Mouse (Mus musculus): ENCODE measurements around the gene Ap1m2. TPM values are rescaled to one million over a fixed set of nuclear protein-coding genes. Genes with fewer than 3 reads are reported as not detected.

The Ap1m2 gene
- 2.4 and 2.9 TPM in 2 replicates for polyA plus RNA-seq (2012; rRNA removed)

- no peak for DNase-seq (ENCODE audit: low read depth)
- TF ChIP-seq POLR2A (IDR thresholded peaks at IDR 0.05; ENCODE audit: borderline replicate concordance, extremely low read depth, insufficient read depth, insufficient read length, poor library complexity, severe bottlenecking) (no peak), CTCF (IDR thresholded peaks at IDR 0.05; ENCODE audit: borderline replicate concordance, extremely low read depth, insufficient read depth, insufficient read length) (no peak)
These were observed at the start of gene Ap1m2 for GRCm38 (mm10) chr9:21312134-21312533. Gene Ap1m2, minus strand, starts transcription at chr9:21312337.

GRCm38 (mm10) chr9:21356981-21357718, 45.0 kb upstream of the Ap1m2 start:
- DNase-seq (ENCODE audit: low read depth): peak; percentile 86
- peak; percentile 62; the same call in 1 of the 2 replicates for TF ChIP-seq CTCF (IDR thresholded peaks at IDR 0.05; ENCODE audit: borderline replicate concordance, extremely low read depth, insufficient read depth, insufficient read length)
- TF ChIP-seq POLR2A (IDR thresholded peaks at IDR 0.05; ENCODE audit: borderline replicate concordance, extremely low read depth, insufficient read depth, insufficient read length, poor library complexity, severe bottlenecking): no peak

- TF ChIP-seq POLR2A (IDR thresholded peaks at IDR 0.05; ENCODE audit: borderline replicate concordance, extremely low read depth, insufficient read depth, insufficient read length, poor library complexity, severe bottlenecking) (no peak), CTCF (IDR thresholded peaks at IDR 0.05; ENCODE audit: borderline replicate concordance, extremely low read depth, insufficient read depth, insufficient read length) (no peak)
- no peak for DNase-seq (ENCODE audit: low read depth)
These were observed 42.7 kb upstream of the Ap1m2 start for GRCm38 (mm10) chr9:21354796-21355195.

GRCm38 (mm10) chr9:21353373-21353686, 41.2 kb upstream of the Ap1m2 start:
- DNase-seq (ENCODE audit: low read depth): no peak
- TF ChIP-seq POLR2A (IDR thresholded peaks at IDR 0.05; ENCODE audit: borderline replicate concordance, extremely low read depth, insufficient read depth, insufficient read length, poor library complexity, severe bottlenecking) (no peak), CTCF (IDR thresholded peaks at IDR 0.05; ENCODE audit: borderline replicate concordance, extremely low read depth, insufficient read depth, insufficient read length) (no peak)

GRCm38 (mm10) chr9:21352463-21353372, 40.6 kb upstream of the Ap1m2 start:
- DNase-seq (ENCODE audit: low read depth): no peak
- TF ChIP-seq CTCF (IDR thresholded peaks at IDR 0.05; ENCODE audit: borderline replicate concordance, extremely low read depth, insufficient read depth, insufficient read length) (no peak), POLR2A (IDR thresholded peaks at IDR 0.05; ENCODE audit: borderline replicate concordance, extremely low read depth, insufficient read depth, insufficient read length, poor library complexity, severe bottlenecking) (no peak)

GRCm38 (mm10) chr9:21351702-21352377, 39.7 kb upstream of the Ap1m2 start:
- DNase-seq (ENCODE audit: low read depth): no peak
- TF ChIP-seq CTCF (IDR thresholded peaks at IDR 0.05; ENCODE audit: borderline replicate concordance, extremely low read depth, insufficient read depth, insufficient read length) (no peak), POLR2A (IDR thresholded peaks at IDR 0.05; ENCODE audit: borderline replicate concordance, extremely low read depth, insufficient read depth, insufficient read length, poor library complexity, severe bottlenecking) (no peak)

GRCm38 (mm10) chr9:21351178-21351577, 39.0 kb upstream of the Ap1m2 start:
- TF ChIP-seq CTCF (IDR thresholded peaks at IDR 0.05; ENCODE audit: borderline replicate concordance, extremely low read depth, insufficient read depth, insufficient read length) (no peak), POLR2A (IDR thresholded peaks at IDR 0.05; ENCODE audit: borderline replicate concordance, extremely low read depth, insufficient read depth, insufficient read length, poor library complexity, severe bottlenecking) (no peak)
- no peak for DNase-seq (ENCODE audit: low read depth)

GRCm38 (mm10) chr9:21348152-21348551, 36.0 kb upstream of the Ap1m2 start:
- DNase-seq (ENCODE audit: low read depth): no peak
- no peak for TF ChIP-seq CTCF (IDR thresholded peaks at IDR 0.05; ENCODE audit: borderline replicate concordance, extremely low read depth, insufficient read depth, insufficient read length)
- no peak for TF ChIP-seq POLR2A (IDR thresholded peaks at IDR 0.05; ENCODE audit: borderline replicate concordance, extremely low read depth, insufficient read depth, insufficient read length, poor library complexity, severe bottlenecking)

GRCm38 (mm10) chr9:21346627-21347365, 34.7 kb upstream of the Ap1m2 start:
- TF ChIP-seq CTCF (IDR thresholded peaks at IDR 0.05; ENCODE audit: borderline replicate concordance, extremely low read depth, insufficient read depth, insufficient read length) (no peak), POLR2A (IDR thresholded peaks at IDR 0.05; ENCODE audit: borderline replicate concordance, extremely low read depth, insufficient read depth, insufficient read length, poor library complexity, severe bottlenecking) (no peak)
- no peak for DNase-seq (ENCODE audit: low read depth)

- TF ChIP-seq POLR2A (IDR thresholded peaks at IDR 0.05; ENCODE audit: borderline replicate concordance, extremely low read depth, insufficient read depth, insufficient read length, poor library complexity, severe bottlenecking): no peak
- no peak for TF ChIP-seq CTCF (IDR thresholded peaks at IDR 0.05; ENCODE audit: borderline replicate concordance, extremely low read depth, insufficient read depth, insufficient read length)
These were observed 28.3 kb upstream of the Ap1m2 start for GRCm38 (mm10) chr9:21340411-21340810.

More at GRCm38 (mm10) chr9:21340411-21340810, 28.3 kb upstream of the Ap1m2 start:
- no peak for DNase-seq (ENCODE audit: low read depth)

All from brain, embryonic 14.5 days (tissue).